Mouse (Mus musculus): ENCODE results near the gene Apopt1. TPM values are rescaled to one million over a fixed set of nuclear protein-coding genes. Genes with fewer than 3 reads are reported as not detected.
A peak's percentile ranks its signal among the peaks of the same experiment; 100 is the strongest.

Apopt1 gene
- polyA plus RNA-seq, 1 experiment from 2014 or later: 57.3 TPM

GRCm38 (mm10) chr12:111672176-111672575, 40.9 kb upstream of the Apopt1 start, which contains the start of gene Ckb:
Gene Ckb (minus strand): TSS chr12:111672338.
- ATAC-seq (ENCODE audit: low FRiP score, low read depth): peak; percentile 79
- no peaks in the 10 kb centered on the region for H3K9me3 ChIP-seq
- WGBS: under 1% methylated on average over 31 of the region's 31 CpGs
- peaks cover 23% of the 10 kb centered on the region for H3K36me3 ChIP-seq
- H3K27ac ChIP-seq: peak within 1 kb of the TSS; percentile 84
- peak within 1 kb of the TSS; percentile 89 for H3K4me3 ChIP-seq
- peaks cover 5% of the 10 kb centered on the region; the same call in 1 of the 2 replicates for H3K27me3 ChIP-seq (replicated peaks)
- H3K9ac ChIP-seq: peak within 1 kb of the TSS; percentile 95
- H3K4me2 ChIP-seq (replicated peaks): peak within 1 kb of the TSS; percentile 95
- peaks cover 39% of the 10 kb centered on the region for H3K4me1 ChIP-seq

GRCm38 (mm10) chr12:111672581-111672980, 40.5 kb upstream of the Apopt1 start:
- peak overlapping the region; percentile 89 for H3K4me3 ChIP-seq
- ATAC-seq (ENCODE audit: low FRiP score, low read depth): no peak
- 8% methylated on average over 12 of the region's 12 CpGs for WGBS
- peak overlapping the region; percentile 95 for H3K4me2 ChIP-seq (replicated peaks)
- no peaks in the 10 kb centered on the region for H3K9me3 ChIP-seq
- H3K9ac ChIP-seq: peak overlapping the region; percentile 95
- H3K36me3 ChIP-seq: peaks cover 18% of the 10 kb centered on the region
- H3K27me3 ChIP-seq (replicated peaks): peaks cover 5% of the 10 kb centered on the region; the same call in 1 of the 2 replicates
- peaks cover 43% of the 10 kb centered on the region for H3K4me1 ChIP-seq
- H3K27ac ChIP-seq: peak overlapping the region; percentile 84; the same call in 1 of the 2 replicates

GRCm38 (mm10) chr12:111674850-111675486, 38.1 kb upstream of the Apopt1 start:
- no peaks in the 10 kb centered on the region for H3K9me3 ChIP-seq
- no peak overlapping the region for H3K9ac ChIP-seq
- no peak overlapping the region for H3K27ac ChIP-seq
- peaks cover 5% of the 10 kb centered on the region; the same call in 1 of the 2 replicates for H3K27me3 ChIP-seq (replicated peaks)
- no peak overlapping the region for H3K4me3 ChIP-seq
- peaks cover 43% of the 10 kb centered on the region for H3K4me1 ChIP-seq
- no peak overlapping the region for H3K4me2 ChIP-seq (replicated peaks)
- peaks cover 7% of the 10 kb centered on the region for H3K36me3 ChIP-seq
- 73% methylated on average over 2 of the region's 2 CpGs for WGBS
- ATAC-seq (ENCODE audit: low FRiP score, low read depth): no peak

- Histone ChIP-seq H3K36me3 (peaks cover 8% of the 10 kb centered on the region), H3K9me3 (no peaks in the 10 kb centered on the region), H3K4me2 (replicated peaks) (no peak overlapping the region), H3K27me3 (replicated peaks) (peaks cover 5% of the 10 kb centered on the region; the same call in 1 of the 2 replicates), H3K4me3 (no peak overlapping the region), H3K9ac (0 out of 2 replicates have a peak overlapping the region, but pooled peaks have one; percentile 33), H3K4me1 (peaks cover 36% of the 10 kb centered on the region), H3K27ac (no peak overlapping the region)
- 73% methylated on average over 6 of the region's 6 CpGs for WGBS
- ATAC-seq (ENCODE audit: low FRiP score, low read depth): no peak
These were observed 37.1 kb upstream of the Apopt1 start for GRCm38 (mm10) chr12:111675797-111676580.

- WGBS: 11% methylated on average over 5 of the region's 5 CpGs
- H3K4me2 ChIP-seq (replicated peaks): peak overlapping the region; percentile 99
These were observed 35.6 kb upstream of the Apopt1 start for GRCm38 (mm10) chr12:111677421-111677820.

GRCm38 (mm10) chr12:111677882-111678669, 35.0 kb upstream of the Apopt1 start, which contains the start of gene Trmt61a:
Gene Trmt61a (plus strand): TSS chr12:111678105.
- under 1% methylated on average over 51 of the region's 51 CpGs for WGBS
- Histone ChIP-seq H3K4me3 (peak within 1 kb of the TSS; percentile 89), H3K9me3 (no peaks in the 10 kb centered on the region), H3K27me3 (replicated peaks) (peaks cover 5% of the 10 kb centered on the region; the same call in 1 of the 2 replicates), H3K27ac (peak within 1 kb of the TSS; percentile 83), H3K9ac (peak within 1 kb of the TSS; percentile 61), H3K4me1 (peaks cover 30% of the 10 kb centered on the region), H3K4me2 (replicated peaks) (peak within 1 kb of the TSS; percentile 99), H3K36me3 (peaks cover 24% of the 10 kb centered on the region)
- peak; percentile 87 for ATAC-seq (ENCODE audit: low FRiP score, low read depth)

More at GRCm38 (mm10) chr12:111677421-111677820, 35.6 kb upstream of the Apopt1 start:
- no peaks in the 10 kb centered on the region for H3K9me3 ChIP-seq
- H3K4me1 ChIP-seq: peaks cover 32% of the 10 kb centered on the region
- H3K36me3 ChIP-seq: peaks cover 19% of the 10 kb centered on the region
- peaks cover 5% of the 10 kb centered on the region; the same call in 1 of the 2 replicates for H3K27me3 ChIP-seq (replicated peaks)
- peak overlapping the region; percentile 83 for H3K27ac ChIP-seq
- H3K9ac ChIP-seq: peak overlapping the region; percentile 61
- ATAC-seq (ENCODE audit: low FRiP score, low read depth): peak; percentile 19
- H3K4me3 ChIP-seq: peak overlapping the region; percentile 89

GRCm38 (mm10) chr12:111678670-111678933, 34.5 kb upstream of the Apopt1 start:
- ATAC-seq (ENCODE audit: low FRiP score, low read depth): no peak
- H3K27ac ChIP-seq: no peak overlapping the region
- 8% methylated on average over 13 of the region's 13 CpGs for WGBS

GRCm38 (mm10) chr12:111678997-111679396, 34.1 kb upstream of the Apopt1 start:
- H3K4me1 ChIP-seq: peaks cover 29% of the 10 kb centered on the region
- H3K9me3 ChIP-seq: no peaks in the 10 kb centered on the region
- ATAC-seq (ENCODE audit: low FRiP score, low read depth): no peak
- 59% methylated on average over 7 of the region's 7 CpGs for WGBS
- peaks cover 1% of the 10 kb centered on the region; the same call in 1 of the 2 replicates for H3K27me3 ChIP-seq (replicated peaks)
- H3K36me3 ChIP-seq: peaks cover 31% of the 10 kb centered on the region
- peak overlapping the region; percentile 99 for H3K4me2 ChIP-seq (replicated peaks)
- H3K27ac ChIP-seq: no peak overlapping the region
- peak overlapping the region; percentile 61 for H3K9ac ChIP-seq
- H3K4me3 ChIP-seq: peak overlapping the region; percentile 89

More at GRCm38 (mm10) chr12:111678670-111678933, 34.5 kb upstream of the Apopt1 start:
- H3K9me3 ChIP-seq: no peaks in the 10 kb centered on the region
- peak overlapping the region; percentile 99 for H3K4me2 ChIP-seq (replicated peaks)
- H3K9ac ChIP-seq: peak overlapping the region; percentile 61
- H3K27me3 ChIP-seq (replicated peaks): peaks cover 5% of the 10 kb centered on the region; the same call in 1 of the 2 replicates
- peak overlapping the region; percentile 89 for H3K4me3 ChIP-seq
- H3K36me3 ChIP-seq: peaks cover 28% of the 10 kb centered on the region
- H3K4me1 ChIP-seq: peaks cover 29% of the 10 kb centered on the region

GRCm38 (mm10) chr12:111680661-111681060, 32.4 kb upstream of the Apopt1 start:
- Histone ChIP-seq H3K9me3 (no peaks in the 10 kb centered on the region), H3K4me2 (replicated peaks) (no peak overlapping the region), H3K4me3 (no peak overlapping the region), H3K27ac (no peak overlapping the region), H3K27me3 (replicated peaks) (no peaks in the 10 kb centered on the region), H3K36me3 (peaks cover 35% of the 10 kb centered on the region), H3K9ac (no peak overlapping the region), H3K4me1 (peaks cover 29% of the 10 kb centered on the region)
- 93% methylated on average over 13 of the region's 13 CpGs for WGBS
- ATAC-seq (ENCODE audit: low FRiP score, low read depth): no peak

GRCm38 (mm10) chr12:111681305-111681704, 31.8 kb upstream of the Apopt1 start:
- 85% methylated on average over 8 of the region's 8 CpGs for WGBS
- no peak overlapping the region for H3K27ac ChIP-seq
- peaks cover 35% of the 10 kb centered on the region for H3K36me3 ChIP-seq
- no peak for ATAC-seq (ENCODE audit: low FRiP score, low read depth)
- H3K27me3 ChIP-seq (replicated peaks): no peaks in the 10 kb centered on the region
- no peak overlapping the region for H3K4me3 ChIP-seq
- peaks cover 29% of the 10 kb centered on the region for H3K4me1 ChIP-seq
- H3K9ac ChIP-seq: no peak overlapping the region
- no peaks in the 10 kb centered on the region for H3K9me3 ChIP-seq
- no peak overlapping the region for H3K4me2 ChIP-seq (replicated peaks)

GRCm38 (mm10) chr12:111682003-111682402, 31.1 kb upstream of the Apopt1 start:
- Histone ChIP-seq H3K4me3 (no peak overlapping the region), H3K27me3 (replicated peaks) (no peaks in the 10 kb centered on the region), H3K9me3 (no peaks in the 10 kb centered on the region), H3K36me3 (peaks cover 35% of the 10 kb centered on the region), H3K27ac (no peak overlapping the region), H3K9ac (no peak overlapping the region), H3K4me2 (replicated peaks) (no peak overlapping the region), H3K4me1 (peaks cover 33% of the 10 kb centered on the region)
- no peak for ATAC-seq (ENCODE audit: low FRiP score, low read depth)
- WGBS: 93% methylated on average over 5 of the region's 5 CpGs

Data from neural tube, embryonic 12.5 days (tissue).